Mouse (Mus musculus) spleen, postnatal 0 days (tissue): ENCODE measurements around the gene H2-M9. TPM values are rescaled to one million over a fixed set of nuclear protein-coding genes. Genes with fewer than 3 reads are reported as not detected.

ENCODE experiments used
- polyA plus RNA-seq: library from polyadenylated mRNA; unstranded; fragments of >200 nt; fragmentation: Nextera tagmentation; extraction: Ambion mirVana; gene quantifications from 2 replicates; pipeline ENCODE4 v1.2.1, GENCODE M21; 2015

H2-M9 gene
- not detected in 2 replicates for polyA plus RNA-seq

GRCm38 (mm10) chr17:36642566-36642965, at the start of gene H2-M9:
Gene H2-M9 (minus strand): TSS chr17:36642666.

DNA sequence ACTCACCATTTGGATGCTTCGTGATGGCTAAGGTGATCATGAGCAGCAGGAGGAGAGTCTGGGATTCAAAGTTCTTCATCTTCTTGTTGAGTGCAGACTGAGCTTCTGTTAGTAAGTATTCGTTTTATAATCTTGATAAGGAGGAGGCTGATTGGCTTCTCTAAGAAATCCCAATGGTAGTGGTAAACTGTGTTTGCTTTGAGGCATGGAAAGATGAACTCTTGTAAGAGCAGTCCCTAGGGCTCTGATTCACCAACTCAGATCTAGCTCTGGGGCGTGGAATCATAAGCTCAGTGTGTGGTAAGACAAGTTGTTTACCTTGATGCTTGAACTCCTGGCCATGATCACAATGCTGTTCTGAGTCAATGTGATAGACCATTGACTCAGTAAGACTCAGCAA, 29.7 kb upstream of the H2-M9 start, which contains the start of gene H2-M1:
H2-M1 (minus strand) TSS at position 101 of the 400 bp plus-strand sequence.

Other genes with a start within 250 kb of the H2-M9 start
- gene H2-M10.4, start 180.3 kb downstream of the H2-M9 start, polyA plus RNA-seq = not detected in 2 replicates
- gene H2-M11, start 95.6 kb downstream of the H2-M9 start, polyA plus RNA-seq = not detected in 2 replicates
- gene H2-M1, start 29.6 kb upstream of the H2-M9 start, polyA plus RNA-seq = not detected in 2 replicates
- gene H2-M10.5, start 130.2 kb upstream of the H2-M9 start, polyA plus RNA-seq = not detected in 2 replicates
- not detected in 2 replicates for gene H2-M10.6, start 169.5 kb upstream of the H2-M9 start, polyA plus RNA-seq
- 17.2 and 22.9 TPM in 2 replicates for gene Trim26, start 194.5 kb upstream of the H2-M9 start, polyA plus RNA-seq
- gene Trim15, start 224.5 kb upstream of the H2-M9 start, polyA plus RNA-seq = 0.18 and 0.19 TPM in 2 replicates
- gene Trim10, start 226.9 kb upstream of the H2-M9 start, polyA plus RNA-seq = 158 and 174 TPM in 2 replicates
- not detected in 2 replicates for gene Trim40, start 247.5 kb upstream of the H2-M9 start, polyA plus RNA-seq